Mouse (Mus musculus) layer of hippocampus, adult 9-11 months (tissue): ENCODE measurements around the gene Fitm1.
A peak's percentile ranks its signal among the peaks of the same experiment; 100 is the strongest.

Source experiments
- DNase-seq: peaks from one replicate; pipeline ENCODE4 v3.0.0; 2022

The Fitm1 gene

GRCm38 (mm10) chr14:55570588-55570987, 4.8 kb upstream of the Fitm1 start:
- no peak for DNase-seq

DNA sequence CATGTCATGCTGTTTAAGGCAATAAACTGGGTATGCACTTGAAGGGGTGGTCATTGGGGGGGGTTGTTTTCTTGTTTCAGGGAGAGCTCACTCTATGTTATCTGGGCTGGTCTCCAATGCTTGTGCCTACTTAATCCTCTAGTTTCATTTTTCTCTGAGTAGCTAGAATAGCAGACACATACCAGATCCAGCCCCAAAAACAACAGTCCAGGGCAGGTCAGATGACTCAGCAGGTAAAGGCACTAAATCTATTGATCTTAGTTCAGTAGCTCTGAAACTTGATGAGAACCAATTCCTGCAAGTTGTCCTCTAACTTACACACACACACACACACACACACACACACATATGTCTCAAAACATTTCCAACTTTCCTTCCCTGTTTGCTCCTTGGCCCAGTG, 3.7 kb upstream of the Fitm1 start:
- DNase-seq = no peak

DNA sequence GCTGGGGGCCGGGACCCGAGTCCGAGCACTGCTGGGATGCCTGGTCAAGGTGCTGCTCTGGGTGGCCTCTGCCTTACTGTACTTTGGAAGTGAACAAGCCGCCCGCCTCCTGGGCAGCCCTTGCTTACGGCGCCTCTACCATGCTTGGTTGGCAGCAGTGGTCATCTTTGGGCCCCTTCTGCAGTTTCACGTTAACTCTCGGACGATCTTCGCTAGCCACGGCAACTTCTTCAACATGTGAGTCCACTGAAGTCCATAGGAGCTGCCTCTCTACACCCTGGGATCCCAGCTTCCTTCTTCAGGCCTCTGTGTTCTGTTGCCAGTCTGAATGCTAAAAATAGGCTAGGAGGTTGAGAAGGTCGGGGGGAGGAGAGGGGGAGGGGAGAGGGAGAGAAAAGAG, 294 bp downstream of the Fitm1 start:
- no peak for DNase-seq

DNA sequence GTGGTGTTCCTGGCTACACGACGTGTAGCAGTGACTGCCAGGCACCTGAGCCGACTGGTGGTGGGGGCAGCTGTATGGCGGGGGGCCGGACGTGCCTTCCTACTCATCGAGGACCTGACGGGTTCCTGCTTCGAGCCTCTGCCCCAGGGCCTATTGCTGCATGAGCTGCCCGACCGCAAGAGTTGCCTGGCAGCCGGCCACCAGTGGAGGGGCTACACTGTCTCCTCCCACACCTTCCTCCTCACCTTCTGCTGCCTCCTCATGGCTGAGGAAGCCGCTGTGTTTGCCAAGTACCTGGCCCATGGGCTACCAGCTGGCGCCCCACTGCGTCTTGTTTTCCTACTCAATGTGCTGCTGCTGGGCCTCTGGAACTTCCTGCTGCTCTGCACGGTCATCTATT, 959 bp downstream of the Fitm1 start:
- peak; percentile 68 for DNase-seq

- peak; percentile 84 for DNase-seq
These were observed 2.7 kb downstream of the Fitm1 start, which contains the start of gene Psme1 for GRCm38 (mm10) chr14:55577871-55578667. Gene Psme1 (plus strand): TSS chr14:55578123.

- no peak for DNase-seq
These were observed 3.4 kb downstream of the Fitm1 start for GRCm38 (mm10) chr14:55578668-55579269.

GRCm38 (mm10) chr14:55579511-55580496, 4.4 kb downstream of the Fitm1 start:
- no peak for DNase-seq

DNA sequence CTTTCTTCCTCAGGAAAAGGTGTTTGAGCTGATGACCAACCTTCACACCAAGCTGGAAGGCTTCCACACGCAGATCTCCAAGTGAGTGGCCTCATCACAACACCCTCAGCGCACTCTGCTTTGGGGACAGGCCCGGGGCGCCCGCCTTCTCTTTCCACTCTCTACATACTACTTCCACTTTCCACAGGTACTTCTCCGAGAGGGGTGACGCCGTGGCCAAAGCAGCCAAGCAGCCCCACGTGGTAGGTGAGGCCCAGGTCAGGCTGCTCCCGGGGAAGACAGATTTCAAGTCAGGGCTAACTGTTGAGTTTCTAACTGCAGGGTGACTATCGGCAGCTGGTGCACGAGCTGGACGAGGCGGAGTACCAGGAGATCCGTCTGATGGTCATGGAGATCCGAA, 5.3 kb downstream of the Fitm1 start:
- DNase-seq = no peak

GRCm38 (mm10) chr14:55581981-55582681, 6.7 kb downstream of the Fitm1 start:
- DNase-seq = no peak

- DNase-seq = no peak
These were observed 8.9 kb downstream of the Fitm1 start for GRCm38 (mm10) chr14:55584303-55584701.

DNA sequence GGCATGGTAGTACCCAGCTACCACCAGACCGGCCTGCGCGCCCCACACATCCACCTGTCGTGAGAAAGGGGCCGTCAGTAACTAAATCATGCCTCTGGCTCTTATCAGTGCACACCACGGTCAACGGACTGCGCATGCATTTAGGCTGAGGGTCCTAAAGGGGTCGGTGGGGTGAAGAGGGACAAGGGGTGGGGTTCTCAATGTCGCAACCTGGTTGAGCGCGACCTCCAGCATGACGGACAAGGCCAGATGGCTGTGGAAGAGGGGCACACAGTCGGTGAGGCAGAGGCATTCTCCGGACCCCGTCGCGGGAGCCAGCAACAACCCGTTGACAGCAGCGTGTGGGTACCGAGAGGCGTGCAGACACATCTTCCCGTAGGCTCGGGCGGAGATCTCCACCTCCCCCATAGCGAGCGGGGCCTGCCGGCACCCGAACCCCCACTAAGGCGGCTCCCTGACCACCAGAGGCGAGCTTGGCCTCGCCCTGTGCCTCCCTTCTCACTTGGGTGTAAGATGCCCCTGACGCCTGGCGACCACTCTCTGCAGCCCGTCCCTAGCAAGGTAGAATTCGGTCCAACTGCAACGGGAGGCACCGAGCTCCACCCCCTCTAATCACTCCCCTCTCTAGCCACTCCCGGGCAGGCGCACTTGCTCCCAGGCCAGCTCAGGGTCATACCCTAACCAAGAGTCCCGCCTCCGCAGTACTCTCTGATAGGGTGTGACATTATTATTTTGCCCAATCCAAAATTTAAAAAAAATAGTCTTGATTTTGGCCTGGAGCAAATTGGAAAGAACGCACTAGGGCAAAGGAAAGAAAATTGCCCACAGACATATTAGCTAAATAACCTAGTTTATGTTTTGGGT, 9.5 kb downstream of the Fitm1 start, which contains the start of gene Emc9:
TSS of gene Emc9 (minus strand) at position 601 of the 864 bp plus-strand sequence.
- DNase-seq = peak; percentile 74

DNA sequence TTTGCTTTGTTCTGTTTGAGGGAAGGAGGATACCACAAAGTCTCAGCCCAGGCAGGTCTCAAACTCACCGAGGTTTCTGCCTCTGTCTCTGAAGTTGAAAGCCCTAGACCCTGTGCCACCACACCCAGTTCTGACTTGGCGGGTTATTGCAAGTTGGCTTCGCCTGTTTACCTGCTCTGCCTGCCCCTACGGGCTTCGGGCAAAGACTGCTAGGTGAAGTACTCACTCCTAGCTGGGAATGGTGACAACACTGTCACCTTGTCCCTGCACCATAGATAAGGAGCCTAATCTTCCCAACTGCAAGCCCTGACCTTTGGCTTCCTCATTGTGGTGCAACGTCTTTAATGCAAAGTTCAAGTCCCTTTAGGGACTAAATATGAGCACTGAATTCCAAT, 10.1 kb downstream of the Fitm1 start:
- DNase-seq = no peak

GRCm38 (mm10) chr14:55586149-55586548, 10.7 kb downstream of the Fitm1 start:
- DNase-seq = no peak

DNA sequence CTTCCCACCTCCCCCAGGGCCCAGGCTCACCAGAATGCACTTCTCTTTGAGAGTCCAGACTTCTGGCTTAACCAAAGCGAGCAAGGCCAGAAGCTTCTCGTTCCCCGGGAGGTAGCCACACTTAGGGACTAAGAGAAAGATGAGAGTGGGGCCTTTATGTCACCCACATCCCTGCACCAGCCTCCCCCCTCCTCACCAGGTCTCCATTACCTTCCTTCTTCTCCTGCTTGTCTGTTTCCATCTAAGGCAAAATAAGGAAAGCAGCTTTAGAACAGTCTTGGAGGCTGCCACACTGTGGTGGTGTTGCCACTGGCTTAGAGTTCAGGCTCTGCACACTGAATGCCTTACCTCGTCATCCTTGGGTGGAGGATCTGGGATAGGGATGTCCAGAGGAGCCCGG, 13.9 kb downstream of the Fitm1 start:
- no peak for DNase-seq

- no peak for DNase-seq
These were observed 14.5 kb downstream of the Fitm1 start for GRCm38 (mm10) chr14:55589771-55590448.

- peak; percentile 98 for DNase-seq
These were observed 15.4 kb downstream of the Fitm1 start, which contains the start of gene Psme2 for GRCm38 (mm10) chr14:55590748-55591330. Gene Psme2 (minus strand): TSS chr14:55591113.

GRCm38 (mm10) chr14:55591331-55591891, 16.0 kb downstream of the Fitm1 start, which contains the start of gene Rnf31:
Gene Rnf31 (plus strand): TSS chr14:55591708.
- peak; percentile 96 for DNase-seq

GRCm38 (mm10) chr14:55592226-55592625, 16.8 kb downstream of the Fitm1 start:
- no peak for DNase-seq

DNA sequence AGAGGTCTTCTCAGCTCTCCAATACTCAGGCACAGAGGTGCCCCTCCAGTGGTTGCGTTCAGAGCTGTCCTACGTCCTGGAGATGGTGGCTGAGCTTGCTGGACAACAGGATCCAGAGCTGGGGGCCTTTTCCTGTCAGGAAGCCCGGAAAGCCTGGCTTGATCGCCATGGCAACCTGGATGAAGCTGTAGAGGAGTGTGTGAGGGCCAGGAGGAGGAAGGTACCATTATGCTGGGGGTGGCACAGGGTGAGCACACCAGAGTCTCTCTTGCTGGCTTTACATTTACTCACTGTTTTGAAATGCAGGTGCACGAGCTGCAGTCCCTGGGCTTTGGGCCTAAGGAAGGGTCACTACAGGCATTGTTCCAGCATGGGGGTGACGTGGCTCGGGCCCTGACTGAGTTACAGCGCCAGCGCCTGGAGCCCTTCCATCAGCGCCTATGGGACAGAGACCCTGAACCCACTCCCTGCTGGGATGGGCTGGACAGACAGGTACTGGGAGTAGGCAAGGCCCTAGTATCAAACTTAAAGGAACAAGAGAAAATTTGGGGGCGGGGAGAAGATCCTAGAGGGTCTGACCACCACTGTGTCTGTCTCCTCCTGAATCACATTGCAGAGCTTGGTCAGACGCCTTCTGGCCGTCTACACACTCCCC, 20.7 kb downstream of the Fitm1 start:
- DNase-seq = peak; percentile 53
